In genomic region chr1:183213850-183214249, GRCm38 (mm10) we compare ENCODE assay signal across 19 mouse cellular contexts. TPM values are rescaled to one million over a fixed set of nuclear protein-coding genes. Genes with fewer than 3 reads are reported as not detected.
DNase-seq lines count a peak whose midpoint lies in the region; ATAC-seq and TF ChIP-seq lines count a peak whose summit lies in the region.
"Had no signal": no experiment of that assay in that cellular context is flagged by ENCODE, and none has a peak within 500 bp of the region (broad histone marks: within the 10 kb centered on the region; RNA-seq: fewer than 3 reads in every experiment).

No protein-coding gene starts in this region.

- no peaks in the 10 kb centered on the region for H3K9me3 ChIP-seq in liver, postnatal 0 days (ENCODE audit: low read length)
- H3K9me3 ChIP-seq: embryonic facial prominence, embryonic 12.5 days; midbrain, embryonic 12.5 days had no signal

- H3K4me1 ChIP-seq in liver, postnatal 0 days (ENCODE audit: insufficient read depth) = no peaks in the 10 kb centered on the region
- H3K4me1 ChIP-seq: embryonic facial prominence, embryonic 12.5 days had no signal

- peak; percentile 81 for ATAC-seq in liver, postnatal 0 days
- ATAC-seq: inflammation-experienced regulatory T-cells, adult 6 months; Patski had no signal

- H3K4me2 ChIP-seq in liver, postnatal 0 days (ENCODE audit: low read depth, low read length) = no peak overlapping the region
- H3K4me2 ChIP-seq: embryonic facial prominence, embryonic 12.5 days; midbrain, embryonic 12.5 days had no signal

- 31% methylated on average over 6 of the region's 6 CpGs for WGBS in large intestine, adult 2 months
- 74% methylated on average over 6 of the region's 6 CpGs for WGBS in liver, postnatal 0 days (ENCODE audit: insufficient replicate concordance)

- intact Hi-C loops in left cerebral cortex, postnatal 4 days (cut with DNase I) = no loop called here

- no peak for TF ChIP-seq CTCF in liver, postnatal 0 days (IDR thresholded peaks at IDR 0.05; ENCODE audit: low read depth)

- H3K4me3 ChIP-seq in liver, postnatal 0 days (ENCODE audit: low read depth, low read length) = no peak overlapping the region
- H3K4me3 ChIP-seq: embryonic facial prominence, embryonic 12.5 days; heart, adult 2 months; midbrain, embryonic 12.5 days had no signal

- TF ChIP-seq EP300 in liver, postnatal 0 days (IDR thresholded peaks at IDR 0.05; ENCODE audit: low read depth) = no peak

- DNase-seq in layer of hippocampus, adult 11-12 months (ENCODE audit: low spot score) = peak; percentile 21
- no peak for DNase-seq in layer of hippocampus, postnatal 36 days
- DNase-seq in R1 (ENCODE audit: low read depth, low spot score) = peak; percentile 41
- peak; percentile 36 for DNase-seq in large intestine, adult 2 months (ENCODE audit: low read depth, low spot score)
- DNase-seq in liver, postnatal 0 days = peak; percentile 24
- no peak for DNase-seq in cerebellum, adult 9-10 months
- DNase-seq in left cerebral cortex, postnatal 4 days = no peak
- no peak for DNase-seq in lung, postnatal 14 days
- DNase-seq: cerebellum, adult 18-20 months; heart, adult 2 months; kidney, adult 8-10 months; kidney, postnatal 25 days; lung, adult 18-20 months; lung, postnatal 36 days; right cerebral cortex, postnatal 4 days had no signal

- no peaks in the 10 kb centered on the region for H3K27me3 ChIP-seq in liver, postnatal 0 days (ENCODE audit: insufficient read depth, low read length)
- H3K27me3 ChIP-seq: embryonic facial prominence, embryonic 12.5 days; midbrain, embryonic 12.5 days; Patski had no signal

- no peak overlapping the region for H3K9ac ChIP-seq in liver, postnatal 0 days (replicated peaks)
- H3K9ac ChIP-seq: embryonic facial prominence, embryonic 12.5 days; midbrain, embryonic 12.5 days had no signal

- no peak overlapping the region for H3K27ac ChIP-seq in liver, postnatal 0 days (ENCODE audit: low read depth)
- H3K27ac ChIP-seq: embryonic facial prominence, embryonic 12.5 days; heart, adult 2 months; midbrain, embryonic 12.5 days had no signal

- H3K36me3 ChIP-seq in liver, postnatal 0 days (replicated peaks; ENCODE audit: insufficient read depth, low read length) = no peaks in the 10 kb centered on the region
- H3K36me3 ChIP-seq: embryonic facial prominence, embryonic 12.5 days; midbrain, embryonic 12.5 days had no signal

RNA-seq across cellular contexts. Expression of gene Disp1, which starts 7.5 kb away (rescaled TPM):
- 1 to 10 TPM; 3.5 to 3.6 TPM for total RNA-seq in layer of hippocampus, postnatal 36 days (2021)
- 5.2 and 7.3 TPM in 2 replicates for polyA plus RNA-seq in large intestine, adult 2 months (2012; rRNA removed)
- polyA plus RNA-seq in liver, postnatal 0 days (2015; fragmentation: Nextera tagmentation; extraction: Ambion mirVana) = 1.6 and 1.9 TPM in 2 replicates
- total RNA-seq in left cerebral cortex, postnatal 4 days (2021) = 1 to 10 TPM; 7.0 to 9.2 TPM

Comparison
In these comparisons a context has a peak if more than half of its experiments do, and no peak if none do; other contexts are left out.
1. DNase-seq: peak in layer of hippocampus, adult 11-12 months (single experiment), R1 (single experiment), large intestine, adult 2 months (single experiment) and liver, postnatal 0 days (single experiment); none in layer of hippocampus, postnatal 36 days (0 of 2), cerebellum, adult 9-10 months (single experiment), left cerebral cortex, postnatal 4 days (single experiment) and lung, postnatal 14 days (single experiment).